Mouse (Mus musculus) lung, embryonic 14.5 days (tissue): ENCODE data around the gene Gm13420. TPM values are rescaled to one million over a fixed set of nuclear protein-coding genes. Genes with fewer than 3 reads are reported as not detected.

ENCODE experiments used
- ATAC-seq: fragments of 200-750 bp; cut with Nextera tagmentation; 2 replicates; pipeline ENCODE4 v1.8.0; 2017; ENCODE audit warnings: mild to moderate bottlenecking, moderate TSS enrichment, moderate library complexity; ENCODE audit not compliant: insufficient read depth
- DNase-seq: peaks from one replicate; pipeline ENCODE4 v3.0.0-alpha.2; 2015
- H3K27ac ChIP-seq: fragments of 300-500 bp; sonication (generic); 2 replicates; pipeline ENCODE4 v1.5.1; 2014; ENCODE audit warnings: low read depth, mild to moderate bottlenecking, moderate library complexity
- H3K27me3 ChIP-seq: fragments of 300-500 bp; sonication (generic); 2 replicates; pipeline ENCODE4 v1.6.1; 2014; ENCODE audit warnings: low read length, control low read depth; ENCODE audit not compliant: insufficient read depth
- H3K36me3 ChIP-seq: fragments of 300-500 bp; sonication (generic); 2 replicates; pipeline ENCODE4 v1.6.1; 2014; ENCODE audit warnings: control low read depth; ENCODE audit not compliant: insufficient read depth
- H3K4me1 ChIP-seq: fragments of 300-500 bp; sonication (generic); 2 replicates; pipeline ENCODE4 v1.6.1; 2014; ENCODE audit warnings: antibody characterized with exemption, control low read depth; ENCODE audit not compliant: insufficient read depth
- H3K4me2 ChIP-seq: fragments of 300-500 bp; sonication (generic); 2 replicates; pipeline ENCODE4 v1.6.1; 2014; ENCODE audit warnings: mild to moderate bottlenecking
- H3K4me3 ChIP-seq: fragments of 300-500 bp; sonication (generic); 2 replicates; pipeline ENCODE4 v1.5.1; 2014; ENCODE audit warnings: low read depth, low read length
- H3K9ac ChIP-seq: fragments of 300-500 bp; sonication (generic); 2 replicates; pipeline ENCODE4 v1.6.1; 2014
- H3K9me3 ChIP-seq: fragments of 300-500 bp; sonication (generic); 2 replicates; pipeline ENCODE4 v1.6.1; 2016; ENCODE audit warnings: low read depth, low read length, control low read depth
- CTCF ChIP-seq: IDR thresholded peaks from 2 replicates; pipeline ENCODE4 v1.5.1; 2016; ENCODE audit warnings: antibody characterized with exemption, low read depth
- WGBS: fragments of 180-500 bp; shearing (Covaris S2); extraction: QIAGEN DNeasy Blood & Tissue Kit; methylation state at CpG from one replicate; pipeline ENCODE4 v1.1.7; 2014; 5-methylcytosine and 5-hydroxymethylcytosine counted together
- polyA plus RNA-seq: library from polyadenylated mRNA; unstranded; fragments of >200 nt; fragmentation: Nextera tagmentation; extraction: Ambion mirVana; gene quantifications from 2 replicates; pipeline ENCODE4 v1.2.1, GENCODE M21; 2014

The Gm13420 gene
- polyA plus RNA-seq, 1 experiment from 2014 or later = 2.1 TPM

DNA sequence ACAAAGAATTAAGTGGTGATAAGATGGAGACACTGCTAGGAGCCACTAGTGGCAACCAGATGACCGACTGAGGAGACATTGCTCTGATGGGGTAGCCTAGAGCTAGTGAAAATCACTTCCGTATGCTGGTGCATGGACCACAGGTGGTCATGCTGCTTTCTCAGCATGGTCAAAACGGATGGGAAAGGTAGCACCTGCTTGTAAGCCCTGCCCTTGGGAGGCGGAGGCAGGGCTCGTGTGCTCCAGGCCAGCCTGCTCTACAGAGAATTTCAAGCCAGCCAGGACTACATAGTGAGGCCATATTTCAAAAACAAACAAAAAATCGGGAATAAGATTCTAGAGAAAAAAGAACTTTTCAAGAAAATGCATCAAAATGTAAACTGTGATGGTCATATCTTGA, 50.1 kb downstream of the Gm13420 start:
- ATAC-seq (no peak), DNase-seq (no peak)
- no peaks in the 10 kb centered on the region for H3K9me3 ChIP-seq
- no peak overlapping the region for H3K4me2 ChIP-seq
- no peak overlapping the region for H3K27ac ChIP-seq
- peaks cover 82% of the 10 kb centered on the region for H3K36me3 ChIP-seq
- 83% methylated on average over 6 of the region's 6 CpGs for WGBS
- no peak overlapping the region for H3K9ac ChIP-seq
- H3K4me3 ChIP-seq = no peak overlapping the region
- TF ChIP-seq CTCF = no peak
- H3K4me1 ChIP-seq = no peaks in the 10 kb centered on the region
- no peaks in the 10 kb centered on the region for H3K27me3 ChIP-seq

DNA sequence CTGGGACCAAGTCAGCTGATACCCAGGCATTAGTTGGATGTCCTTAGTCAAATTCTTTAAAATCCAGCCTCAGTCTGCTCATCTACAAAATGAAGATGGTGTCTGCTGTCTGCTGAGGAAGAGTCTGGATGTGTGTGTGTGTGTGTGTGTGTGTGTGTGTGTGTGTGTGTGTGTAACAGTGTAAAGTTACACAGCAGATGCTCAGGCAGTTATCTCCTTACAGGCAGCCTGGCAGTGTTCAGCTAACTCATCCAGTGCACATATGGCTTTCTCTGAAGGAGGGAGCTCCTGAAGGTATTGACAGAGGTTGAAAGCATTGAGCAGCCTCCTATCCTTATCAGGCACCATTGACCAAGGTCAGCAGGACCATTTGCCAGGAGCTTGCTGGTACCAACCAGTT, 50.6 kb downstream of the Gm13420 start:
- H3K4me3 ChIP-seq = no peak overlapping the region
- H3K27me3 ChIP-seq = no peaks in the 10 kb centered on the region
- H3K27ac ChIP-seq = no peak overlapping the region
- H3K4me2 ChIP-seq = no peak overlapping the region
- H3K4me1 ChIP-seq = no peaks in the 10 kb centered on the region
- DNase-seq (no peak), ATAC-seq (no peak)
- H3K36me3 ChIP-seq = peaks cover 83% of the 10 kb centered on the region
- no peaks in the 10 kb centered on the region for H3K9me3 ChIP-seq
- no peak for TF ChIP-seq CTCF
- H3K9ac ChIP-seq = no peak overlapping the region

DNA sequence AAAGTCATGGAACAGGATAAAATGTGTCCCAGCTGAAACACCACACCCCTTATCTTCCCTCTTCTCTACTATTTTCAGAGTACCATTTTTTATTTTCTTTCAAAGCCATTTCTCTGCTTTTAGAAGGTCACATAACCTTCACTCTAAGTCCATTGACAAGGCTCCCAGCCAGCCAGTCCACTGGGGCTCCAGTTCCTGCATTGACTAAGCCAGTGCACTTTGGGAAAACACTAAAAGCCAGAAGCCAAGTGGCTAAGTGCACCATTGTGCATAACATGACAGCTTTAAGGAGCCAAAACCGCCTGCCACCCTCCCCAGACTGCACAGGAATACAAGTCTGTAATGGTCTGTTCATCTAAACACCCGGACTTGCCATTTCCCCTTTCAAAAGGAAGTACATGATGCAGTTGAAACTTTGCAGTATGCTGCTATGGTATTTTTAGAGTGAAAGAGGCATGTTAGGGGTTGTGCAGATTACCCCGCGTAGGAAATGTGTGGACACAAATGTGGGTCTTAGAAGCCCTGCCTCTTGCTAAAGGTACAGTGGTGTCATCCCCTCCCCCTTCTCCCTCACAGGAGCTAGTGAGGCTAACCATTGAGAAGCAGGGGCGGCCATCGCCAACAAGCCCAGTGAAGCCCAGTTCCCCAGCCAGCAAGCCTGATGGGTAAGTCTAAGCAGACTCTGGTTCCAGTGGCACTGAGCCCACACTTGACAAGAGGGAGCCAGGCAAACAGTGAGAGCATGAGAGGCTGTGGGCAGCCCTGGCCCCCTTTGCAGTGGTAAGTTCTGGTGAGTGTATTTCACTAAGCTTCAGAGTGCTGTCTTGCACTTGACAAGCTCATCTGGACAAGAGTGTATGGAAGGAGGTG, 52.8 kb downstream of the Gm13420 start:
- peaks cover 61% of the 10 kb centered on the region for H3K36me3 ChIP-seq
- no peaks in the 10 kb centered on the region for H3K9me3 ChIP-seq
- no peak overlapping the region for H3K27ac ChIP-seq
- no peak overlapping the region for H3K4me2 ChIP-seq
- H3K9ac ChIP-seq = no peak overlapping the region
- H3K4me1 ChIP-seq = no peaks in the 10 kb centered on the region
- DNase-seq (no peak), ATAC-seq (no peak)
- WGBS = 87% methylated on average over 6 of the region's 6 CpGs
- TF ChIP-seq CTCF = no peak
- no peaks in the 10 kb centered on the region for H3K27me3 ChIP-seq
- no peak overlapping the region for H3K4me3 ChIP-seq

DNA sequence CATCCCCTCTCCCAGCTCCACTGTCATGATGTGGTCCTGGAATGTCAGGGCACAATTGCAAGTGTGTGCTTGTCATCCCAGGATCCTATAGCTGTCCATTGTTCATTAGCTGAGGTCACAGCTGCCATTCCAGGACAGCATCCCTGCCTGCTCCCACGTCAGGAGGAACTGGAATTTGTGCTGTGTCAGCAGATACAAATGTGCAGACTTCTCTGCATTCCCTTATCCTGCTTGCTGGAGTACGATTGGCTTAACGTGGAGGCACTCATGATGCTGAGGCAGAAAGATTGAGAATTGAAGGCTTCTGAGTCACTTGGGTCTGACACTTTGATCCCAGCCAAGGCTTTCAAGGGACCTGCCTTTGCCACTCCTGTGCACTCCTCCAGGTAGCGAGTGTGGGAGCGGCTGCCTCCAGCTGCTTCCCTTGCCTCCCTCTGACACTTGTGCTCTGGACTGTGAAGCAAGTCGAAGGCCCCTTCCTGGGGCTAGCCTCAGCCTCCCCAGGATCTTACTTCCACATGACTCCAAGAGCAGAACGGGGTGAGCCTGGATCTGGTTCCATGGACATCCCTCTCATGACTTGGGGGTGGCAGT, 55.2 kb downstream of the Gm13420 start:
- Histone ChIP-seq H3K4me1 (no peaks in the 10 kb centered on the region), H3K36me3 (peaks cover 58% of the 10 kb centered on the region), H3K4me2 (no peak overlapping the region), H3K4me3 (no peak overlapping the region), H3K27me3 (no peaks in the 10 kb centered on the region), H3K27ac (no peak overlapping the region), H3K9me3 (no peaks in the 10 kb centered on the region), H3K9ac (no peak overlapping the region)
- TF ChIP-seq CTCF = no peak
- ATAC-seq = no peak
- no peak for DNase-seq
- WGBS = 80% methylated on average over 7 of the region's 7 CpGs

Other genes with a start within 250 kb of the Gm13420 start
- 18.3 and 20.5 TPM in 2 replicates for gene Rapgef1, start 132.0 kb downstream of the Gm13420 start, polyA plus RNA-seq
- gene Gm13547, start 7.6 kb upstream of the Gm13420 start, polyA plus RNA-seq = not detected in 2 replicates
- gene Coq4, start 35.8 kb upstream of the Gm13420 start, polyA plus RNA-seq = 34.1 and 37.5 TPM in 2 replicates
- gene Trub2, start 36.8 kb upstream of the Gm13420 start, polyA plus RNA-seq = 30.9 and 32.6 TPM in 2 replicates
- gene Slc27a4, start 50.9 kb upstream of the Gm13420 start, polyA plus RNA-seq = 11.7 and 12.0 TPM in 2 replicates
- gene Urm1, start 68.4 kb upstream of the Gm13420 start, polyA plus RNA-seq = 20.5 and 27.0 TPM in 2 replicates
- 11.0 and 12.0 TPM in 2 replicates for gene Cercam, start 117.5 kb upstream of the Gm13420 start, polyA plus RNA-seq
- 64.2 and 73.1 TPM in 2 replicates for gene Odf2, start 137.5 kb upstream of the Gm13420 start, polyA plus RNA-seq
- gene Gle1, start 183.7 kb upstream of the Gm13420 start, polyA plus RNA-seq = 59.0 and 64.0 TPM in 2 replicates
- 149 and 154 TPM in 2 replicates for gene Sptan1, start 213.9 kb upstream of the Gm13420 start, polyA plus RNA-seq